9 mouse cellular contexts compared by ENCODE assay signal in the genomic region with DNA sequence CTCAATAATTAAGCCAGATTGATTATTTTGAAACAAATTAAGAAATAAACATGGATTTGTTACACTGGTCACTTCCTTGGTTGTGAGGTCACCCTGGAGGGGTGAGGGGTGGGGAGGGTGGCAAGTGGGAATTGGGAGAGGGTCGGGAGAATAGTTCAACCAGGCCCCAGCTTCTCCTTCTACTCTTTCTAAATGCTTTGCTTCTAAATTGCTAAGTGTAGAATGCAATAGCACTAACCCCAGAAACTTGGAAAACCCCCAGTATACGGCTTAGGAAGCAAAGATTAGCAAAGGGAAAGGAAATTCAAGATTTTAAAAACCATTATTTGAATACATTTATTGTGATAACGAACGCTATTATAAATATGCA. TPM values are rescaled to one million over a fixed set of nuclear protein-coding genes. Genes with fewer than 3 reads are reported as not detected.
DNase-seq lines count a peak whose midpoint lies in the region; ATAC-seq and TF ChIP-seq lines count a peak whose summit lies in the region.
"Had no signal": no experiment of that assay in that cellular context is flagged by ENCODE, and none has a peak within 500 bp of the region (broad histone marks: within the 10 kb centered on the region; RNA-seq: fewer than 3 reads in every experiment).

No protein-coding gene starts in this region.

- H3K27ac ChIP-seq in left cerebral cortex, adult 2 months, result no peak overlapping the region
- H3K27ac ChIP-seq in embryonic facial prominence, embryonic 11.5 days (replicated peaks; ENCODE audit: low read depth, low read length), result no peak overlapping the region
- no peak overlapping the region for H3K27ac ChIP-seq in hindbrain, embryonic 11.5 days (ENCODE audit: low read depth, low read length)
- no peak overlapping the region for H3K27ac ChIP-seq in midbrain, embryonic 16.5 days (ENCODE audit: low read length)

- 74% methylated on average over 4 of the region's 4 CpGs for WGBS in embryonic facial prominence, embryonic 11.5 days
- WGBS in hindbrain, embryonic 11.5 days, result 69% methylated on average over 4 of the region's 4 CpGs
- WGBS in midbrain, embryonic 16.5 days, result 68% methylated on average over 4 of the region's 4 CpGs

- H3K36me3 ChIP-seq in embryonic facial prominence, embryonic 11.5 days (replicated peaks; ENCODE audit: control insufficient read depth, insufficient read depth, low read depth, low read length), result no peaks in the 10 kb centered on the region
- H3K36me3 ChIP-seq in hindbrain, embryonic 11.5 days (ENCODE audit: control insufficient read depth, insufficient read depth, low read length), result no peaks in the 10 kb centered on the region
- H3K36me3 ChIP-seq in midbrain, embryonic 16.5 days (ENCODE audit: control insufficient read depth, insufficient read depth, low read length), result no peaks in the 10 kb centered on the region

- intact Hi-C loops in left cerebral cortex, adult 2 months (cut with DNase I), result no loop called here
- intact Hi-C loops in left cerebral cortex, postnatal 4 days (cut with DNase I), result loop anchor here (5.0 kb wide), 1 partner anchor 41 kb away; no protein-coding TSS in a partner anchor
- intact Hi-C loops in left cerebral cortex, postnatal 36 days (cut with DNase I), result no loop called here

- H3K4me1 ChIP-seq in embryonic facial prominence, embryonic 11.5 days (ENCODE audit: control insufficient read depth, insufficient read depth, low read length), result no peaks in the 10 kb centered on the region
- peaks cover 3% of the 10 kb centered on the region; the same call in 1 of the 2 replicates for H3K4me1 ChIP-seq in hindbrain, embryonic 11.5 days (replicated peaks; ENCODE audit: control insufficient read depth, insufficient read depth, low read length)
- peaks cover 18% of the 10 kb centered on the region for H3K4me1 ChIP-seq in midbrain, embryonic 16.5 days (ENCODE audit: control insufficient read depth, insufficient read depth, low read length)

- H3K27me3 ChIP-seq in embryonic facial prominence, embryonic 11.5 days (ENCODE audit: control insufficient read depth, insufficient read depth, low read length), result no peaks in the 10 kb centered on the region
- no peaks in the 10 kb centered on the region for H3K27me3 ChIP-seq in hindbrain, embryonic 11.5 days (ENCODE audit: control insufficient read depth, insufficient read depth, low read length)
- H3K27me3 ChIP-seq in midbrain, embryonic 16.5 days (ENCODE audit: control insufficient read depth, insufficient read depth, low read depth, low read length), result no peaks in the 10 kb centered on the region

- no peak for ATAC-seq in embryonic facial prominence, embryonic 11.5 days (replicated peaks; ENCODE audit: insufficient number of reproducible peaks, low FRiP score, low TSS enrichment, low read depth)
- ATAC-seq in hindbrain, embryonic 11.5 days (ENCODE audit: low FRiP score), result no peak
- ATAC-seq in midbrain, embryonic 16.5 days, result no peak

- H3K9ac ChIP-seq in embryonic facial prominence, embryonic 11.5 days (replicated peaks; ENCODE audit: low read length), result no peak overlapping the region
- H3K9ac ChIP-seq in hindbrain, embryonic 11.5 days (ENCODE audit: low read depth, low read length), result no peak overlapping the region
- no peak overlapping the region for H3K9ac ChIP-seq in midbrain, embryonic 16.5 days (ENCODE audit: low read depth, low read length)

- peak overlapping the region; percentile 80; the same call in 1 of the 2 replicates for H3K4me3 ChIP-seq in left cerebral cortex, adult 2 months
- H3K4me3 ChIP-seq in embryonic facial prominence, embryonic 11.5 days (ENCODE audit: low read depth, low read length), result peak overlapping the region; percentile 74; the same call in 1 of the 2 replicates
- peak overlapping the region; percentile 17 for H3K4me3 ChIP-seq in hindbrain, embryonic 11.5 days (ENCODE audit: low read depth, low read length)
- H3K4me3 ChIP-seq in midbrain, embryonic 16.5 days (ENCODE audit: low read depth, low read length), result peak overlapping the region; percentile 77; the same call in 1 of the 2 replicates

- peak overlapping the region; percentile 1; the same call in 1 of the 2 replicates for H3K4me2 ChIP-seq in embryonic facial prominence, embryonic 11.5 days (ENCODE audit: low read depth, low read length)
- H3K4me2 ChIP-seq in hindbrain, embryonic 11.5 days (replicated peaks; ENCODE audit: low read depth, low read length), result no peak overlapping the region
- H3K4me2 ChIP-seq in midbrain, embryonic 16.5 days (ENCODE audit: low read length), result peak overlapping the region; percentile 86; the same call in 1 of the 2 replicates

- no peak for TF ChIP-seq CTCF in left cerebral cortex, adult 2 months (IDR thresholded peaks at IDR 0.05)

- H3K9me3 ChIP-seq in embryonic facial prominence, embryonic 11.5 days (replicated peaks; ENCODE audit: control insufficient read depth, low read length), result no peaks in the 10 kb centered on the region
- H3K9me3 ChIP-seq in hindbrain, embryonic 11.5 days (ENCODE audit: control insufficient read depth, low read length), result no peaks in the 10 kb centered on the region
- H3K9me3 ChIP-seq in midbrain, embryonic 16.5 days (replicated peaks; ENCODE audit: control insufficient read depth, low read length, poor library complexity, severe bottlenecking), result no peaks in the 10 kb centered on the region

- DNase-seq in left cerebral cortex, adult 2 months (ENCODE audit: extremely low spot score in 1 of 2, low spot score in 2 of 2), result no peak
- DNase-seq in left cerebral cortex, postnatal 4 days, result no peak
- no peak for DNase-seq in embryonic facial prominence, embryonic 11.5 days (ENCODE audit: low spot score)
- DNase-seq in hindbrain, embryonic 11.5 days (ENCODE audit: low spot score), result no peak
- no peak for DNase-seq in left cerebral cortex, postnatal 36 days (ENCODE audit: low spot score in 2 of 2)
- no peak for DNase-seq in layer of hippocampus, postnatal 36 days
- DNase-seq in cerebellum, postnatal 4 days (ENCODE audit: low spot score in 2 of 2), result no peak
- DNase-seq: embryo, embryonic 11 days had no signal

RNA-seq across cellular contexts. Expression of a gene that starts 3.3 kb away (rescaled TPM):
- total RNA-seq in left cerebral cortex, adult 2 months (2021), result 10 to 100 TPM; 56.7 to 61.4 TPM
- 10 to 100 TPM; 35.5 to 37.4 TPM for total RNA-seq in left cerebral cortex, postnatal 4 days (2021)
- 32.9 and 35.4 TPM in 2 replicates for polyA plus RNA-seq in embryonic facial prominence, embryonic 11.5 days (2014; fragmentation: Nextera tagmentation; extraction: Ambion mirVana)
- polyA plus RNA-seq in hindbrain, embryonic 11.5 days (2014; fragmentation: Nextera tagmentation; extraction: Ambion mirVana), result 25.6 and 25.7 TPM in 2 replicates
- 49.3 and 54.0 TPM in 2 replicates for polyA plus RNA-seq in midbrain, embryonic 16.5 days (2015; fragmentation: Nextera tagmentation; extraction: Ambion mirVana)
- total RNA-seq in left cerebral cortex, postnatal 36 days (2021), result 10 to 100 TPM; 48.6 to 79.9 TPM
- 100 to 1,000 TPM; 108 to 114 TPM for total RNA-seq in layer of hippocampus, postnatal 36 days (2021)

Comparison
In these comparisons a context has a peak if more than half of its experiments do, and no peak if none do; other contexts are left out.
1. H3K4me3 ChIP-seq: peak in every context shown above with its lines; median percentile 80 in left cerebral cortex, adult 2 months; 77 in midbrain, embryonic 16.5 days; 74 in embryonic facial prominence, embryonic 11.5 days; 17 in hindbrain, embryonic 11.5 days.